Mouse (Mus musculus): Measurements from ENCODE around the gene Utrn.

DNA sequence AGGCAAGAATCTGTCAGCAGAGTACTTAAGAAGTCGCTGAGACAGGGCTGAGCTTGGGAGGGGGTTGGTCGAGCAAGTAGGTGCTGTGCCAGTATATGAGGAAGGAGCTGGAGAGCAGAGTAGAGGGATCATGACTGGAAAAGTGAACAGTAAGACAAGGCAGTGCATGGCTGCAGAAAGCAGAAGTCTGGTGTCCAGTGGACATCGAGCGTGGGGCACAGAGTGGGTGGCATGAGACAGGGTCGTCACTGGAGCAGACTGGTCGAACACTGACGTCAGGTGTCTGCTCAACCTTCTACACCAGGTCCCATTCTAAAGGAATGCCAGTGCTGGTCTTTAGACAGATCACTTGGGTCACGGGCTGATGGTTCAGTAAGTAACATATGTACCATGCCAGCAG, 371.6 kb downstream of the Utrn start:
- TF ChIP-seq CTCF (IDR thresholded peaks at IDR 0.05) (no peak), POLR2A (IDR thresholded peaks at IDR 0.05; ENCODE audit: insufficient read depth, low read depth, low read length) (no peak), EP300 (IDR thresholded peaks at IDR 0.05; ENCODE audit: insufficient read depth, low read depth, low read length) (no peak)
